Mouse (Mus musculus): ENCODE measurements around the gene Napsa. TPM values are rescaled to one million over a fixed set of nuclear protein-coding genes. Genes with fewer than 3 reads are reported as not detected.

The Napsa gene
- polyA plus RNA-seq, 1 experiment from 2014 or later: 832 TPM

- Histone ChIP-seq H3K27me3 (replicated peaks; ENCODE audit: insufficient read depth, low read length) (peaks cover 8% of the 10 kb centered on the region; the same call in 1 of the 2 replicates), H3K4me3 (ENCODE audit: low read depth, low read length) (no peak overlapping the region), H3K9ac (replicated peaks; ENCODE audit: low read depth) (no peak overlapping the region), H3K36me3 (ENCODE audit: insufficient read depth, low read length) (no peaks in the 10 kb centered on the region), H3K4me2 (replicated peaks; ENCODE audit: low read depth, low read length) (peak overlapping the region; percentile 97), H3K9me3 (ENCODE audit: low read length) (no peaks in the 10 kb centered on the region), H3K27ac (ENCODE audit: low read length) (no peak overlapping the region), H3K4me1 (ENCODE audit: insufficient read depth, low read depth, low read length) (0 out of 2 replicates have a peak, but pooled peaks cover 9% of the 10 kb centered on the region)
- 3% methylated on average over 14 of the region's 15 CpGs for WGBS
- no peak for ATAC-seq
- TF ChIP-seq CTCF (IDR thresholded peaks at IDR 0.05): no peak
- no peak for TF ChIP-seq EP300 (IDR thresholded peaks at IDR 0.05)
- DNase-seq (ENCODE audit: low spot score): no peak
These were observed 20.9 kb downstream of the Napsa start for GRCm38 (mm10) chr7:44593051-44593450.

DNA sequence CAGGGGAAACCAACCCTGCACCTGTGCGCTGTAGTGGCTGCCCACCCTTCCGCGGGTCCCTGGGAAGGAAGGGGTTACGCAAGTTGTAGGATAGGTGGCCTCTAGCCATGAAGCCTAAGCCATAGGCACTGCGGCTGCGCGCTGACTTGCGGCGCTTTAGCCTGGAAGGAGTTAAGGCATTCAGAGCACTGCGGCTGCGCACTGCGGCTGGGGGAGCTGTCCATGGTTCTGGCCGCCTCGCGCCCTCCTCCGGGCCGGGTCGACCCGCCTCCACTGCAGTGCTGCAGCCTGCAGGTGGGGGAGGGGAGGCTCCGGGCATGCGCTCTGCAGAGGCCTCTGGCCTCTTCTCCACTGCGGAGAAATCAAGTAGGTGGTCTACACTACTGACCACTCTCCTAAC is 21.6 kb downstream of the Napsa start:
- Histone ChIP-seq H3K4me1 (ENCODE audit: insufficient read depth, low read depth, low read length) (0 out of 2 replicates have a peak, but pooled peaks cover 3% of the 10 kb centered on the region), H3K4me3 (ENCODE audit: low read depth, low read length) (no peak overlapping the region), H3K9me3 (ENCODE audit: low read length) (no peaks in the 10 kb centered on the region), H3K9ac (replicated peaks; ENCODE audit: low read depth) (no peak overlapping the region), H3K27ac (ENCODE audit: low read length) (no peak overlapping the region), H3K27me3 (replicated peaks; ENCODE audit: insufficient read depth, low read length) (peaks cover 8% of the 10 kb centered on the region; the same call in 1 of the 2 replicates), H3K36me3 (ENCODE audit: insufficient read depth, low read length) (no peaks in the 10 kb centered on the region), H3K4me2 (replicated peaks; ENCODE audit: low read depth, low read length) (peak overlapping the region; percentile 97)
- TF ChIP-seq CTCF (IDR thresholded peaks at IDR 0.05) (peak; percentile 40), EP300 (IDR thresholded peaks at IDR 0.05) (no peak)
- DNase-seq (ENCODE audit: low spot score) (peak; percentile 87), ATAC-seq (peak; percentile 24)
- WGBS: 3% methylated on average over 22 of the region's 22 CpGs

- no peak for ATAC-seq
- DNase-seq (ENCODE audit: low spot score): no peak
- Histone ChIP-seq H3K4me3 (ENCODE audit: low read depth, low read length) (no peak overlapping the region), H3K4me1 (ENCODE audit: insufficient read depth, low read depth, low read length) (0 out of 2 replicates have a peak, but pooled peaks cover 3% of the 10 kb centered on the region), H3K27me3 (replicated peaks; ENCODE audit: insufficient read depth, low read length) (peaks cover 8% of the 10 kb centered on the region; the same call in 1 of the 2 replicates), H3K36me3 (ENCODE audit: insufficient read depth, low read length) (no peaks in the 10 kb centered on the region), H3K27ac (ENCODE audit: low read length) (no peak overlapping the region), H3K4me2 (replicated peaks; ENCODE audit: low read depth, low read length) (no peak overlapping the region), H3K9ac (replicated peaks; ENCODE audit: low read depth) (no peak overlapping the region), H3K9me3 (ENCODE audit: low read length) (no peaks in the 10 kb centered on the region)
- 49% methylated on average over 6 of the region's 6 CpGs for WGBS
- TF ChIP-seq EP300 (IDR thresholded peaks at IDR 0.05): no peak
- TF ChIP-seq CTCF (IDR thresholded peaks at IDR 0.05): no peak
These were observed 22.1 kb downstream of the Napsa start for GRCm38 (mm10) chr7:44594291-44594690.

GRCm38 (mm10) chr7:44595131-44595561 is 23.0 kb downstream of the Napsa start:
- ATAC-seq: no peak
- Histone ChIP-seq H3K36me3 (ENCODE audit: insufficient read depth, low read length) (no peaks in the 10 kb centered on the region), H3K4me3 (ENCODE audit: low read depth, low read length) (no peak overlapping the region), H3K9ac (replicated peaks; ENCODE audit: low read depth) (no peak overlapping the region), H3K27me3 (replicated peaks; ENCODE audit: insufficient read depth, low read length) (peaks cover 8% of the 10 kb centered on the region; the same call in 1 of the 2 replicates), H3K27ac (ENCODE audit: low read length) (no peak overlapping the region), H3K4me2 (replicated peaks; ENCODE audit: low read depth, low read length) (no peak overlapping the region), H3K9me3 (ENCODE audit: low read length) (no peaks in the 10 kb centered on the region), H3K4me1 (ENCODE audit: insufficient read depth, low read depth, low read length) (0 out of 2 replicates have a peak, but pooled peaks cover 3% of the 10 kb centered on the region)
- 94% methylated on average over 20 of the region's 20 CpGs for WGBS
- no peak for TF ChIP-seq EP300 (IDR thresholded peaks at IDR 0.05)
- no peak for TF ChIP-seq CTCF (IDR thresholded peaks at IDR 0.05)
- DNase-seq (ENCODE audit: low spot score): no peak

GRCm38 (mm10) chr7:44596051-44596450 is 23.9 kb downstream of the Napsa start:
- peaks cover 8% of the 10 kb centered on the region; the same call in 1 of the 2 replicates for H3K27me3 ChIP-seq (replicated peaks; ENCODE audit: insufficient read depth, low read length)
- no peaks in the 10 kb centered on the region for H3K36me3 ChIP-seq (ENCODE audit: insufficient read depth, low read length)
- no peak for ATAC-seq
- WGBS: 85% methylated on average over 6 of the region's 6 CpGs
- H3K9ac ChIP-seq (replicated peaks; ENCODE audit: low read depth): no peak overlapping the region
- no peaks in the 10 kb centered on the region for H3K4me1 ChIP-seq (ENCODE audit: insufficient read depth, low read depth, low read length)
- TF ChIP-seq CTCF (IDR thresholded peaks at IDR 0.05) (no peak), EP300 (IDR thresholded peaks at IDR 0.05) (no peak)
- no peak overlapping the region for H3K4me2 ChIP-seq (replicated peaks; ENCODE audit: low read depth, low read length)
- H3K27ac ChIP-seq (ENCODE audit: low read length): no peak overlapping the region
- DNase-seq (ENCODE audit: low spot score): no peak
- no peak overlapping the region for H3K4me3 ChIP-seq (ENCODE audit: low read depth, low read length)
- no peaks in the 10 kb centered on the region for H3K9me3 ChIP-seq (ENCODE audit: low read length)

DNA sequence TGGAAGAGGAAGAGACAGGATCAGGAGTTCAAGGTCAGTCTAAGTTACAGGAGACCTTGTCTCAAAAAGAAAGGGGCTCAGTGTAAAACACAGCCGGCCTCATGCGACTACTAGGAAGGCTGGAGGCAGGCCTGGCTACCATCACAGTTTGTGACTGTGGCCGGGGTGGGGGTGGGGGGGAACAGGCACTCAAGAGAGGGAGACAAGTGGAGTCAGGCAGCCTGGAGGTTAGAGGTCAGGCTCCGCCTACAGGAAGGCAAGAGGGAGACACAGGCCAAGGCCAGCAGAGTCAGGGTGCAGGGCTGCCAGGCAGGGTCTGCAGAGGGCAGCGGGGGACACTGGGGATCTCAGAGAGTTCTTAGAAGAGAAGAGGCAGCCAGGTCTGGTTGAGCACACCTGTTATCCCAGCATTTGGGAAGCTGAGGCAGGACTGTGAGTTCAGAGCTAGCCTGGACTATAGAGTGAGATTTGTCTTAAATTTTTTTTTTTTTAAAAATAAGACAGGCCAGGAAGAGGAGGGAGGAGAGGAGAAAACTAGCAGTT is 24.9 kb downstream of the Napsa start:
- DNase-seq (ENCODE audit: low spot score): no peak
- no peak overlapping the region for H3K4me2 ChIP-seq (replicated peaks; ENCODE audit: low read depth, low read length)
- no peaks in the 10 kb centered on the region for H3K9me3 ChIP-seq (ENCODE audit: low read length)
- no peaks in the 10 kb centered on the region for H3K36me3 ChIP-seq (ENCODE audit: insufficient read depth, low read length)
- H3K27me3 ChIP-seq (replicated peaks; ENCODE audit: insufficient read depth, low read length): peaks cover 12% of the 10 kb centered on the region; the same call in 1 of the 2 replicates
- ATAC-seq: no peak
- H3K27ac ChIP-seq (ENCODE audit: low read length): no peak overlapping the region
- TF ChIP-seq CTCF (IDR thresholded peaks at IDR 0.05): no peak
- TF ChIP-seq EP300 (IDR thresholded peaks at IDR 0.05): no peak
- H3K4me1 ChIP-seq (ENCODE audit: insufficient read depth, low read depth, low read length): no peaks in the 10 kb centered on the region
- H3K9ac ChIP-seq (replicated peaks; ENCODE audit: low read depth): no peak overlapping the region
- H3K4me3 ChIP-seq (ENCODE audit: low read depth, low read length): no peak overlapping the region
- 52% methylated on average over 5 of the region's 5 CpGs for WGBS

Data from lung, postnatal 0 days (tissue).